Mouse (Mus musculus) limb, embryonic 10.5 days (tissue): ENCODE data around the gene Pgap3. TPM values are rescaled to one million over a fixed set of nuclear protein-coding genes. Genes with fewer than 3 reads are reported as not detected.

ENCODE experiments used
- DNase-seq: peaks from one replicate; pipeline ENCODE4 v3.0.0-alpha.2; 2017; ENCODE audit warnings: low spot score
- H3K27ac ChIP-seq: fragments of 300-500 bp; sonication (generic); 2 replicates; pipeline ENCODE4 v1.5.1; 2016; ENCODE audit warnings: mild to moderate bottlenecking
- H3K27me3 ChIP-seq: fragments of 300-500 bp; sonication (generic); 2 replicates; pipeline ENCODE4 v1.6.1; 2016; ENCODE audit warnings: low read depth, mild to moderate bottlenecking; ENCODE audit not compliant: poor library complexity, severe bottlenecking
- H3K36me3 ChIP-seq: fragments of 300-500 bp; sonication (generic); 2 replicates; pipeline ENCODE4 v1.6.1; 2016; ENCODE audit warnings: mild to moderate bottlenecking, moderate library complexity
- H3K4me1 ChIP-seq: fragments of 300-500 bp; sonication (generic); 2 replicates; pipeline ENCODE4 v1.6.1; 2016
- H3K4me3 ChIP-seq: fragments of 300-500 bp; sonication (generic); 2 replicates; pipeline ENCODE4 v1.5.1; 2016; ENCODE audit warnings: mild to moderate bottlenecking, moderate library complexity
- H3K9me3 ChIP-seq: fragments of 300-500 bp; sonication (generic); replicated peaks from 2 replicates; pipeline ENCODE4 v1.6.1; 2016; ENCODE audit warnings: mild to moderate bottlenecking
- WGBS: fragments of 180-500 bp; shearing (Covaris S2); methylation state at CpG from one replicate; pipeline ENCODE4 v1.1.7; 2016; 5-methylcytosine and 5-hydroxymethylcytosine counted together
- polyA plus RNA-seq: library from polyadenylated mRNA; unstranded; fragments of >200 nt; fragmentation: Nextera tagmentation; extraction: Ambion mirVana; gene quantifications from 2 replicates; pipeline ENCODE4 v1.2.1, GENCODE M21; 2016

Gene Pgap3
- polyA plus RNA-seq, 1 experiment from 2014 or later, result 10.5 TPM

- no peak for DNase-seq
- 0 out of 2 replicates have a peak, but pooled peaks cover 4% of the 10 kb centered on the region for H3K4me1 ChIP-seq
- no peaks in the 10 kb centered on the region for H3K9me3 ChIP-seq
- 88% methylated on average over 9 of the region's 9 CpGs for WGBS
- no peak overlapping the region for H3K27ac ChIP-seq
- no peaks in the 10 kb centered on the region for H3K27me3 ChIP-seq
- H3K36me3 ChIP-seq, result peaks cover 99% of the 10 kb centered on the region
- H3K4me3 ChIP-seq, result no peak overlapping the region
Measured at GRCm38 (mm10) chr11:98431743-98432502, 31.6 kb upstream of the Pgap3 start.

GRCm38 (mm10) chr11:98428436-98428835 lies 28.1 kb upstream of the Pgap3 start:
- WGBS, result 90% methylated on average over 5 of the region's 5 CpGs
- no peak overlapping the region for H3K4me3 ChIP-seq
- no peak overlapping the region for H3K27ac ChIP-seq
- 0 out of 2 replicates have a peak, but pooled peaks cover 4% of the 10 kb centered on the region for H3K4me1 ChIP-seq
- no peak for DNase-seq
- H3K27me3 ChIP-seq, result no peaks in the 10 kb centered on the region
- H3K9me3 ChIP-seq, result no peaks in the 10 kb centered on the region
- H3K36me3 ChIP-seq, result peaks cover 95% of the 10 kb centered on the region

- H3K27me3 ChIP-seq, result no peaks in the 10 kb centered on the region
- H3K4me1 ChIP-seq, result no peaks in the 10 kb centered on the region
- H3K9me3 ChIP-seq, result no peaks in the 10 kb centered on the region
- no peak overlapping the region for H3K27ac ChIP-seq
- peaks cover 96% of the 10 kb centered on the region for H3K36me3 ChIP-seq
- no peak overlapping the region for H3K4me3 ChIP-seq
- no peak for DNase-seq
- WGBS, result 93% methylated on average over 7 of the region's 7 CpGs
Measured at GRCm38 (mm10) chr11:98426592-98426991, 26.3 kb upstream of the Pgap3 start.

- Histone ChIP-seq H3K36me3 (peaks cover 51% of the 10 kb centered on the region), H3K27ac (no peak overlapping the region), H3K4me3 (no peak overlapping the region), H3K9me3 (no peaks in the 10 kb centered on the region), H3K27me3 (peaks cover 10% of the 10 kb centered on the region; the same call in 1 of the 2 replicates), H3K4me1 (peaks cover 19% of the 10 kb centered on the region)
- 83% methylated on average over 10 of the region's 10 CpGs for WGBS
- DNase-seq, result no peak
Measured at GRCm38 (mm10) chr11:98418939-98419547, 18.8 kb upstream of the Pgap3 start.

GRCm38 (mm10) chr11:98418273-98418672 lies 18.0 kb upstream of the Pgap3 start:
- Histone ChIP-seq H3K27ac (no peak overlapping the region), H3K27me3 (peaks cover 10% of the 10 kb centered on the region; the same call in 1 of the 2 replicates), H3K4me3 (no peak overlapping the region), H3K36me3 (peaks cover 43% of the 10 kb centered on the region), H3K4me1 (peaks cover 26% of the 10 kb centered on the region), H3K9me3 (no peaks in the 10 kb centered on the region)
- 71% methylated on average over 6 of the region's 6 CpGs for WGBS
- DNase-seq, result no peak

- Histone ChIP-seq H3K36me3 (peaks cover 31% of the 10 kb centered on the region), H3K4me1 (peaks cover 37% of the 10 kb centered on the region), H3K9me3 (no peaks in the 10 kb centered on the region), H3K27ac (no peak overlapping the region), H3K4me3 (no peak overlapping the region), H3K27me3 (peaks cover 10% of the 10 kb centered on the region; the same call in 1 of the 2 replicates)
- DNase-seq, result no peak
- 75% methylated on average over 1 of the region's 1 CpGs for WGBS
Measured at GRCm38 (mm10) chr11:98417074-98417473, 16.8 kb upstream of the Pgap3 start.

- Histone ChIP-seq H3K4me3 (peak overlapping the region; percentile 95), H3K27ac (no peak overlapping the region)
- 22% methylated on average over 2 of the region's 2 CpGs for WGBS
Measured at GRCm38 (mm10) chr11:98414162-98414561, 13.9 kb upstream of the Pgap3 start.

GRCm38 (mm10) chr11:98413731-98414130 lies 13.4 kb upstream of the Pgap3 start:
- Histone ChIP-seq H3K36me3 (peaks cover 2% of the 10 kb centered on the region; the same call in 1 of the 2 replicates), H3K27ac (peak overlapping the region; percentile 95; the same call in 1 of the 2 replicates), H3K4me1 (peaks cover 53% of the 10 kb centered on the region), H3K9me3 (no peaks in the 10 kb centered on the region), H3K4me3 (peak overlapping the region; percentile 95), H3K27me3 (peaks cover 31% of the 10 kb centered on the region)
- no peak for DNase-seq
- 26% methylated on average over 7 of the region's 7 CpGs for WGBS

More at GRCm38 (mm10) chr11:98414162-98414561, 13.9 kb upstream of the Pgap3 start:
- no peaks in the 10 kb centered on the region for H3K9me3 ChIP-seq
- peaks cover 6% of the 10 kb centered on the region; the same call in 1 of the 2 replicates for H3K36me3 ChIP-seq
- peaks cover 49% of the 10 kb centered on the region for H3K4me1 ChIP-seq
- no peak for DNase-seq
- H3K27me3 ChIP-seq, result peaks cover 31% of the 10 kb centered on the region

- under 1% methylated on average over 40 of the region's 40 CpGs for WGBS
- H3K4me1 ChIP-seq, result peaks cover 53% of the 10 kb centered on the region
- peaks cover 31% of the 10 kb centered on the region for H3K27me3 ChIP-seq
- peak overlapping the region; percentile 95 for H3K27ac ChIP-seq
- H3K4me3 ChIP-seq, result peak overlapping the region; percentile 95
- peak; percentile 79 for DNase-seq
- no peaks in the 10 kb centered on the region for H3K36me3 ChIP-seq
- no peaks in the 10 kb centered on the region for H3K9me3 ChIP-seq
Measured at GRCm38 (mm10) chr11:98412797-98413301, 12.6 kb upstream of the Pgap3 start.

GRCm38 (mm10) chr11:98412273-98412796 lies 12.0 kb upstream of the Pgap3 start, which contains the start of gene Erbb2:
Erbb2 (plus strand) TSS chr11:98412470.
- Histone ChIP-seq H3K4me1 (peaks cover 53% of the 10 kb centered on the region), H3K9me3 (no peaks in the 10 kb centered on the region), H3K36me3 (no peaks in the 10 kb centered on the region), H3K27ac (peak within 1 kb of the TSS; percentile 95), H3K27me3 (peaks cover 31% of the 10 kb centered on the region), H3K4me3 (peak within 1 kb of the TSS; percentile 95)
- peak; percentile 89 for DNase-seq
- WGBS, result 0% methylated on average over 48 of the region's 49 CpGs

GRCm38 (mm10) chr11:98409341-98409822 lies 9.1 kb upstream of the Pgap3 start:
- WGBS, result 6% methylated on average over 10 of the region's 10 CpGs
- DNase-seq, result no peak
- Histone ChIP-seq H3K27ac (peak overlapping the region; percentile 73), H3K4me3 (peak overlapping the region; percentile 16; the same call in 1 of the 2 replicates), H3K4me1 (peaks cover 40% of the 10 kb centered on the region), H3K27me3 (peaks cover 21% of the 10 kb centered on the region), H3K36me3 (no peaks in the 10 kb centered on the region), H3K9me3 (no peaks in the 10 kb centered on the region)

- Histone ChIP-seq H3K27ac (peak overlapping the region; percentile 73), H3K36me3 (no peaks in the 10 kb centered on the region), H3K9me3 (no peaks in the 10 kb centered on the region), H3K27me3 (peaks cover 21% of the 10 kb centered on the region), H3K4me3 (peak overlapping the region; percentile 16; the same call in 1 of the 2 replicates), H3K4me1 (peaks cover 35% of the 10 kb centered on the region)
- 56% methylated on average over 8 of the region's 8 CpGs for WGBS
- no peak for DNase-seq
Measured at GRCm38 (mm10) chr11:98408872-98409271, 8.6 kb upstream of the Pgap3 start.
